ENCODE assay signal across 9 mouse cellular contexts in genomic region chr5:137759971-137760412, GRCm38 (mm10). TPM values are rescaled to one million over a fixed set of nuclear protein-coding genes. Genes with fewer than 3 reads are reported as not detected.
DNase-seq lines count a peak whose midpoint lies in the region; ATAC-seq and TF ChIP-seq lines count a peak whose summit lies in the region.
"Had no signal": no experiment of that assay in that cellular context is flagged by ENCODE, and none has a peak within 500 bp of the region (broad histone marks: within the 10 kb centered on the region; RNA-seq: fewer than 3 reads in every experiment).

No protein-coding gene starts in this region.

- H3K27me3 ChIP-seq in ES-Bruce4 (ENCODE audit: control insufficient read depth, insufficient read depth, low read length, poor library complexity, severe bottlenecking): no peaks in the 10 kb centered on the region
- H3K27me3 ChIP-seq in forebrain, embryonic 13.5 days: no peaks in the 10 kb centered on the region
- no peaks in the 10 kb centered on the region for H3K27me3 ChIP-seq in liver, postnatal 0 days (ENCODE audit: insufficient read depth, low read length)
- H3K27me3 ChIP-seq in neural tube, embryonic 15.5 days (replicated peaks): no peaks in the 10 kb centered on the region

- H3K27ac ChIP-seq in ES-Bruce4 (ENCODE audit: insufficient read depth, low read length): no peak overlapping the region
- H3K27ac ChIP-seq in forebrain, embryonic 13.5 days: peak overlapping the region; percentile 59
- no peak overlapping the region for H3K27ac ChIP-seq in liver, postnatal 0 days (ENCODE audit: low read depth)
- peak overlapping the region; percentile 80 for H3K27ac ChIP-seq in neural tube, embryonic 15.5 days (replicated peaks)
- H3K27ac ChIP-seq: macrophage had no signal

- 19% methylated on average over 4 of the region's 4 CpGs for WGBS in forebrain, embryonic 13.5 days
- WGBS in liver, postnatal 0 days (ENCODE audit: insufficient replicate concordance): 41% methylated on average over 4 of the region's 4 CpGs
- 36% methylated on average over 4 of the region's 4 CpGs for WGBS in neural tube, embryonic 15.5 days

- H3K4me2 ChIP-seq in forebrain, embryonic 13.5 days: no peak overlapping the region
- H3K4me2 ChIP-seq in liver, postnatal 0 days (ENCODE audit: low read depth, low read length): no peak overlapping the region
- H3K4me2 ChIP-seq in neural tube, embryonic 15.5 days: no peak overlapping the region

- TF ChIP-seq POLR2A in ES-Bruce4 (IDR thresholded peaks at IDR 0.05; ENCODE audit: insufficient read depth, low read length): no peak

- H3K36me3 ChIP-seq in ES-Bruce4 (ENCODE audit: control insufficient read depth, insufficient read depth, low read length, poor library complexity, severe bottlenecking): no peaks in the 10 kb centered on the region
- H3K36me3 ChIP-seq in forebrain, embryonic 13.5 days (ENCODE audit: poor library complexity, severe bottlenecking): peaks cover 29% of the 10 kb centered on the region
- peaks cover 44% of the 10 kb centered on the region for H3K36me3 ChIP-seq in liver, postnatal 0 days (replicated peaks; ENCODE audit: insufficient read depth, low read length)
- peaks cover 7% of the 10 kb centered on the region; the same call in 1 of the 2 replicates for H3K36me3 ChIP-seq in neural tube, embryonic 15.5 days

- H3K4me1 ChIP-seq in ES-Bruce4 (ENCODE audit: control insufficient read depth, insufficient read depth, low read length): peaks cover 8% of the 10 kb centered on the region
- peaks cover 57% of the 10 kb centered on the region for H3K4me1 ChIP-seq in forebrain, embryonic 13.5 days
- no peaks in the 10 kb centered on the region for H3K4me1 ChIP-seq in liver, postnatal 0 days (ENCODE audit: insufficient read depth)
- H3K4me1 ChIP-seq in neural tube, embryonic 15.5 days: peaks cover 27% of the 10 kb centered on the region

- no peaks in the 10 kb centered on the region for H3K9me3 ChIP-seq in ES-Bruce4 (replicated peaks; ENCODE audit: control insufficient read depth, insufficient read depth, low read length, poor library complexity, severe bottlenecking)
- no peaks in the 10 kb centered on the region for H3K9me3 ChIP-seq in forebrain, embryonic 13.5 days (replicated peaks)
- no peaks in the 10 kb centered on the region for H3K9me3 ChIP-seq in liver, postnatal 0 days (ENCODE audit: low read length)
- no peaks in the 10 kb centered on the region for H3K9me3 ChIP-seq in neural tube, embryonic 15.5 days (replicated peaks)

- peak; percentile 84 for TF ChIP-seq CTCF in ES-Bruce4 (IDR thresholded peaks at IDR 0.05; ENCODE audit: low read depth, low read length)
- peak; percentile 97 for TF ChIP-seq CTCF in liver, postnatal 0 days (IDR thresholded peaks at IDR 0.05; ENCODE audit: low read depth)

- no peak overlapping the region for H3K4me3 ChIP-seq in ES-Bruce4 (ENCODE audit: low read depth, low read length)
- no peak overlapping the region for H3K4me3 ChIP-seq in forebrain, embryonic 13.5 days
- H3K4me3 ChIP-seq in liver, postnatal 0 days (ENCODE audit: low read depth, low read length): no peak overlapping the region
- no peak overlapping the region for H3K4me3 ChIP-seq in neural tube, embryonic 15.5 days (replicated peaks)

- intact Hi-C loops in heart, postnatal 10 days (cut with DNase I): loop anchor here (5.0 kb wide), 1 partner anchor 158 kb away; the partner anchor contains the start of gene Mospd3

- H3K9ac ChIP-seq in ES-Bruce4 (ENCODE audit: low read depth, poor library complexity, severe bottlenecking): no peak overlapping the region
- no peak overlapping the region; the same call in 1 of the 2 replicates for H3K9ac ChIP-seq in forebrain, embryonic 13.5 days
- H3K9ac ChIP-seq in liver, postnatal 0 days (replicated peaks): peak overlapping the region; percentile 26; the same call in 1 of the 2 replicates
- H3K9ac ChIP-seq in neural tube, embryonic 15.5 days (replicated peaks): no peak overlapping the region

- peak; percentile 86 for ATAC-seq in forebrain, embryonic 13.5 days
- peak; percentile 79 for ATAC-seq in liver, postnatal 0 days
- peak; percentile 75 for ATAC-seq in neural tube, embryonic 15.5 days (ENCODE audit: low FRiP score)

- peak; percentile 84 for DNase-seq in c-Kit-positive CD71-positive TER-119-positive erythroid progenitor cells, embryonic 14.5 days (ENCODE audit: low spot score)
- peak; percentile 91 to 92 for DNase-seq in heart, postnatal 10 days
- peak; percentile 84 to 89 for DNase-seq in kidney, postnatal 4 days
- peak; percentile 85 for DNase-seq in liver, postnatal 0 days
- peak; percentile 90 for DNase-seq in testis, postnatal 14 days (ENCODE audit: low spot score)

- no peak for TF ChIP-seq EP300 in ES-Bruce4 (IDR thresholded peaks at IDR 0.05; ENCODE audit: insufficient read depth, low read depth, low read length)
- TF ChIP-seq EP300 in liver, postnatal 0 days (IDR thresholded peaks at IDR 0.05; ENCODE audit: low read depth): no peak

RNA-seq across cellular contexts. Expression of gene Tsc22d4, which starts 14.5 kb away (rescaled TPM):
- 47.7 and 53.3 TPM in 2 replicates for polyA plus RNA-seq in ES-Bruce4 (2011; ENCODE audit: insufficient read depth, insufficient read length, low read depth, missing spikeins)
- 64.3 and 71.0 TPM in 2 replicates for polyA plus RNA-seq in forebrain, embryonic 13.5 days (2015; fragmentation: Nextera tagmentation; extraction: Ambion mirVana)
- total RNA-seq in heart, postnatal 10 days (2021): 100 to 1,000 TPM; 279 to 287 TPM
- 65.3 and 65.9 TPM in 2 replicates for polyA plus RNA-seq in liver, postnatal 0 days (2015; fragmentation: Nextera tagmentation; extraction: Ambion mirVana)
- polyA plus RNA-seq in neural tube, embryonic 15.5 days (2015; fragmentation: Nextera tagmentation; extraction: Ambion mirVana): 110 and 134 TPM in 2 replicates

RNA-seq across cellular contexts. Expression of gene Nyap1, which starts 18.6 kb away (rescaled TPM):
- polyA plus RNA-seq in ES-Bruce4 (2011; ENCODE audit: insufficient read depth, insufficient read length, low read depth, missing spikeins): 12.4 and 13.0 TPM in 2 replicates
- polyA plus RNA-seq in forebrain, embryonic 13.5 days (2015; fragmentation: Nextera tagmentation; extraction: Ambion mirVana): 25.0 and 26.5 TPM in 2 replicates
- total RNA-seq in heart, postnatal 10 days (2021): 1 to 10 TPM; 1.6 to 1.7 TPM
- 0.11 and 0.18 TPM in 2 replicates for polyA plus RNA-seq in liver, postnatal 0 days (2015; fragmentation: Nextera tagmentation; extraction: Ambion mirVana)
- polyA plus RNA-seq in neural tube, embryonic 15.5 days (2015; fragmentation: Nextera tagmentation; extraction: Ambion mirVana): 32.7 and 41.3 TPM in 2 replicates

RNA-seq across cellular contexts. Expression of gene Ppp1r35, which starts 18.7 kb away (rescaled TPM):
- polyA plus RNA-seq in ES-Bruce4 (2011; ENCODE audit: insufficient read depth, insufficient read length, low read depth, missing spikeins): 30.3 and 35.4 TPM in 2 replicates
- polyA plus RNA-seq in forebrain, embryonic 13.5 days (2015; fragmentation: Nextera tagmentation; extraction: Ambion mirVana): 38.3 and 45.0 TPM in 2 replicates
- 10 to 100 TPM; 13.4 to 17.4 TPM for total RNA-seq in heart, postnatal 10 days (2021)
- 13.4 and 18.1 TPM in 2 replicates for polyA plus RNA-seq in liver, postnatal 0 days (2015; fragmentation: Nextera tagmentation; extraction: Ambion mirVana)
- 38.2 and 42.3 TPM in 2 replicates for polyA plus RNA-seq in neural tube, embryonic 15.5 days (2015; fragmentation: Nextera tagmentation; extraction: Ambion mirVana)

RNA-seq across cellular contexts. Expression of gene Mepce, which starts 27.5 kb away (rescaled TPM):
- polyA plus RNA-seq in ES-Bruce4 (2011; ENCODE audit: insufficient read depth, insufficient read length, low read depth, missing spikeins): 21.6 and 24.8 TPM in 2 replicates
- polyA plus RNA-seq in forebrain, embryonic 13.5 days (2015; fragmentation: Nextera tagmentation; extraction: Ambion mirVana): 10.3 and 12.3 TPM in 2 replicates
- 10 to 100 TPM; 26.2 to 41.3 TPM for total RNA-seq in heart, postnatal 10 days (2021)
- polyA plus RNA-seq in liver, postnatal 0 days (2015; fragmentation: Nextera tagmentation; extraction: Ambion mirVana): 4.7 and 5.0 TPM in 2 replicates
- polyA plus RNA-seq in neural tube, embryonic 15.5 days (2015; fragmentation: Nextera tagmentation; extraction: Ambion mirVana): 10.0 and 12.7 TPM in 2 replicates

RNA-seq across cellular contexts. Expression of gene Zcwpw1, which starts 27.6 kb away (rescaled TPM):
- polyA plus RNA-seq in ES-Bruce4 (2011; ENCODE audit: insufficient read depth, insufficient read length, low read depth, missing spikeins): 15.0 and 15.5 TPM in 2 replicates
- polyA plus RNA-seq in forebrain, embryonic 13.5 days (2015; fragmentation: Nextera tagmentation; extraction: Ambion mirVana): 12.7 and 15.4 TPM in 2 replicates
- 1 to 10 TPM; 2.8 to 3.1 TPM for total RNA-seq in heart, postnatal 10 days (2021)
- 1.5 and 1.9 TPM in 2 replicates for polyA plus RNA-seq in liver, postnatal 0 days (2015; fragmentation: Nextera tagmentation; extraction: Ambion mirVana)
- 14.9 and 17.0 TPM in 2 replicates for polyA plus RNA-seq in neural tube, embryonic 15.5 days (2015; fragmentation: Nextera tagmentation; extraction: Ambion mirVana)

Comparison
In these comparisons a context has a peak if more than half of its experiments do, and no peak if none do; other contexts are left out.
1. H3K27ac ChIP-seq: peak in forebrain, embryonic 13.5 days (single experiment) and neural tube, embryonic 15.5 days (single experiment); none in ES-Bruce4 (single experiment) and liver, postnatal 0 days (single experiment).
2. RNA of gene Nyap1, which starts 18.6 kb away (polyA plus RNA-seq): 32.7 to 41.3 TPM in neural tube, embryonic 15.5 days, 25.0 to 26.5 TPM in forebrain, embryonic 13.5 days and 12.4 to 13.0 TPM in ES-Bruce4; 0.11 to 0.18 TPM in liver, postnatal 0 days; every median in the first group is over 10 times any median in the second.
3. Peak in every context shown above with its lines, with median percentiles within 50 percentile points of each other: DNase-seq and ATAC-seq.